Mouse (Mus musculus): ENCODE results near the gene Rsrc1.
A peak's percentile ranks its signal among the peaks of the same experiment; 100 is the strongest.

The Rsrc1 gene

DNA sequence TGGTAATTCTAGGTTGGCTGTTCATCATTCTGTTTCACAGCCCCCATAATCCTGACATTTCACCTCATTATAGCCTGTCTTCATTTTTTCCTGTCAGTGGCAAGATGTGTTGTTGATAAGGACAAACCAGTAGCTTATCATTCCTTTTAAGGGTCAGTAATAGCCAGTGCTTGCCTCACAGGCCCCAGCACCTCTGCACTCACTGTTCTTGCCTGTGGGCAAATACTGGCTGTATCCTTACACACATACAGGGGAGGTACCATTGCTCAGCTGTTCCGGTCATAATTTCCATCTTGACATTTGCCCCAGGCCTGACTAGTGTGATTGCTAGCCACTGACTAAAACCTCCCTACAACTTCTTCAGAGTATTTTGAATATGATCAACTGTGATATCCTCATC, 302.8 kb downstream of the Rsrc1 start:
- no peak for DNase-seq

DNA sequence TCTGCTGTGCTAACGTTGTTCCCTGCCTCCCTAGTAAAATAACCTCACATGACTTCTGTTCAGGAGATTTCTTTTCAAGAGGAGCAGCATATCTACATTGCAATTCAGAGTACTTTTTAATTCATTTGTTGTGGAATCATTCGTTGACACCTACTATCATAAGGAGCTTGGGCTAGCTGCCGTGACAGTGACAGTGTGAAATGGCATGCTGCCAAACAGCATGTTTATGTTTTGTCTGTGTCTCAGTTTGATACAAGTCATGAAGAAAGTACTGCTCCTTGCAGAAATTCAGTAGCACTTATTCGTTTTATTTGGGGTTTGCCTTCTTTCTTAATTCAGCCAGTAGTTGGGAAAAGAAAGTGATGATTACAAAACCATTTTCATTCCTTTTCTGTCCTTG, 303.7 kb downstream of the Rsrc1 start:
- DNase-seq, result no peak

DNA sequence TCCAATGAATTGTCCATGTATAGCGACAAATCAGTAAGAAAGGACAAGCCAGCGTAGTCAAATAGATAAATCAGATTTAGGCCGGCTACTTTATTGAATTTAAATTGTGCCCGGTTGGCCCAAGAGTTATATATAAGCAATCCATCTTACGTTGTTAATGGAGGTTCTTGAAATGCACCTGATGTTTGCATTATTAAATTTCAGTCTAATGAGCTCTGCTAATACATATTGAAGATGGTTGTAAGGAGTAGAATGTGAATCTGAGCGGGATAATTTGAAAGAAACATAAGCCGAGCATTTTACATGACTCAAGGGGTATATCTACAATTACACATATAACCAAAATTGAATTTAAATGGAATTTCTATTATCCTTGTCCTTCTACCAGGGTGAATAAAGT, 307.5 kb downstream of the Rsrc1 start:
- DNase-seq, result no peak

DNA sequence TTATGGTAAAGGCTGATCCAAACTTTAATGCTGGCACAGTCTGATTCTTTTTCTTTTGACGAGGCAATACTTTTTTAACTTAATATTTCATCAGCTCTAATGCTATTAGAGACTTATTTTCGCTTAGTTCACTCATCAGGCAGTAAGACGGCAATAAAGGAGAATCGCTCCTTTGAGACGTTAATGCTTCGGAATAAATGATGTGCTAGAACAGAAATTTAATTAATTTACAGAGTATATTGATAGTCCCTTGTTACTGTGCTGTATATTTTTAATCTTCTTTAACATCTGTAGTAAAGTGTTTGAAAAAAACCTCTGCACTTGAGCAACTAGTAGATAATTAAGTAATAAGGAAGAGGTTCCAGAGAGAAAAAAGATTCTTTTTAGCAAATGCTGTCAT, 308.3 kb downstream of the Rsrc1 start:
- no peak for DNase-seq

DNA sequence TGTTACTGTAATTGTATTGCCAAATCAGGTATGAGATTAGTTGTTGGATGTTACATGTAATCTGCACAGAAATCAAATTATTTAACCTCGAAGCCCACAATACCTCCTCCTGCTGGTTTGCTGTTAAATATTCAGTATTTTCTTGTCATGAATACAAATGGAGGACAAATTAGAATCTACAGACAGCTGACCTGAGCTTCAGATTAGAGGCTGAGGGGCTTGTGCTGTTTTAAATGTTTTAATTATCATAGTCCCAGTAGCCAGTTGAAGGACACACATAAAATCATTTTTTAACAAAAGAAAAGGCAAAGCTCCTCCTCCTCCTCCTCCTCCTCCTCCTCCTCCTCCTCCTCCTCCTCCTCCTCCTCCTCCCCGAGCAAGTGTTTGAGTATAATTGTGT, 327.5 kb downstream of the Rsrc1 start:
- DNase-seq, result no peak

DNA sequence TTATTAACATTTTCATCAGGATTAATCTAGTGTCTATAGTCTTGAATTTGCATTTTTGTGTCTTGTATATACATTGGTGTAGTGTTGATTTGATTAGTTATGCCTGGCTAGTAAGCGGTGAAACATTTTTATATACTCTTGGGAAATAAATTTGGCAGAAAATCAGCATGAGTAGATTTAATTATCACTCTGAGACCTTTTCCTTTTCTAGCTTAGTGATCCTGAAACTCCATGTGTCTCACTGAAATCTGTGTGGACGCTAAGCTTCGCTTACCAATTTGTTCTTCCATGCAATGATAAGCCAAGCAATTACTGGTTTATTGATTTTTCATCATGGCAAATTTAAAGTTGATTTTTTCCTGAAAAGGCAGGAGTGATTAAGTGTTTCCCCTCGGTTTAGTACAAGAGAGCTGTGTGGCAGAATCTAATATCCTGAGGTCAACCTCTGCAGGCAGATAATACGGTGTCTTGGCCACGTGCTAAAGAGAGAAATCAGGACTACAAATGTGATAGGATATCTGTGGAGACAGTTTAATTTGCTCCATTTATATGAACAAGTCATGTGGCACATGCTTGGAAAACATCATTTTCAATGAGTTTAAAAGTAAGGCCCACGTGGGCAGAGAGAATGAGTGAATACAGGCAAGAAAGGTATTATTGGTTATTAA, 328.6 kb downstream of the Rsrc1 start:
- DNase-seq, result no peak

DNA sequence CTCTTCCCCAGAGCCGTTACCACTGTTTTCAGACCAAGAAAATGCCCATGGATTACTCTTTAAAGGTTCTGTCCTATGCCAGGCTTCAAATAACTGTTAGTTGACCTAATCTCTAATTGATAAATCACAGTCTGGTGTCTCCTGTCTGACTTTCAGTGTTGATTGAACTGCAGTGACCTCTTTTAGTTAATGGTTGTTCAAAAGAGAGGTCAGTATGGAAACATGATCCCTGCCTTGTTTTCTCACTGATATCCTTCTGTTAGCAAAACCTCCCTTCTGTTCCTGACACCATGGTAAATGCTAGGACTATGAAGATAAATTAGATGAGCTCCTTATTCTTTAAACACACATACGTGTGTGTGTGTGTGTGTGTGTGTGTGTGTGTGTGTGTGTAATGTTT, 330.2 kb downstream of the Rsrc1 start:
- DNase-seq, result no peak

DNA sequence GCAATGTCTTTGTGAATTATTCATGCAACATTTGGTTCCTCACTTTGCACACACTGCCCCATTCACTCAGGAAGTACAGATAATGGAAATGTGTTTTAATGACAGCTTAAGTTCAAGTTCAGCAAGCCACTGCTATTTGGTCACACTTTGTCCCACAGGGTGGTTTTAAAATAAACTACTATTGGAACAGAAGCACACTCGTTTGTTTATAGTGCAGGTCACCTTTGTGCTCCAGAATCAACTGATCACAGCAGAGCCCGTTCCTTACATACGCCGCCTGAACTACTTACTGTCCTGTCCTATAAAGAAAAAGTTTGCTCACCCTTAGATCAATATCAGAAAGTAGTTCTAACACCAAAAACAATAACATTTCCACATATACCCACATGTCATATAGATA, 341.2 kb downstream of the Rsrc1 start:
- no peak for DNase-seq

DNA sequence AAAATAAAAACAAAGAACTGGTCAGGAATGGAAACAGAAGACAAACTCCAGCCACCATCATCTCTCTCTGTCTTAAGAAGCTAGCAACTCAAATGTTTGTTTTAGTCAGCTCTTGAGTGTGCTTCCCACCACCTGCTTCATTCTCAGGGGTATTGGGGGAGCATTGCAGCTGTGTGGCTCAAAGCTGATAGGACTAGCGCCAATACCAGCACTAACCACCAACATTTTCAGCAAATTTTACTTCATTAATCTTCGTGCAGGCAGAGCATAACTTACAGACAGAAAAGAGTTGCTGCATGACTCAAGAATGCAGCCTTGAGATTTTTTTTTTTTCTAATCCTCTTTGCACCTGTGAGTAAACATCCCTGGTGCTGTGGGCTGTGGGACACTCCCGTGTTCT, 358.4 kb downstream of the Rsrc1 start:
- DNase-seq, result no peak

DNA sequence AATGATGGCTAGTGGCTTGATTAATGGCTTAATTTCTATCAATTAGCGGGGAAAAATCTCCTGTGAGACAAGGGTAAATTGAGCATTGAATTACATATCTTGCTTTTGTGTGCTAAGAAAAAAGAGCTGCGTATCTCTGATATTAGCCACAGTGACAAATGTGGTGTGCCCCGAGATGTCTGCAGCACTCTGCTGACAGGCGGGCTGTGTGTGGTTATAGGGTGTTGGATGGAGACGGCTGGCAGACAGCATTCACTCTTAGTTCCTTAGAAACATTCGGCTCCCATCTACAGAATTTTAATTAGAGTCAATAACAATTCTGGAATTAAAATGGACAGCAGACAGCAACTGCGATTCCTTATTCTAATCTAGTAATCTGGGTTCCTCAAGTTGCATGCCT, 359.7 kb downstream of the Rsrc1 start:
- DNase-seq, result no peak

DNA sequence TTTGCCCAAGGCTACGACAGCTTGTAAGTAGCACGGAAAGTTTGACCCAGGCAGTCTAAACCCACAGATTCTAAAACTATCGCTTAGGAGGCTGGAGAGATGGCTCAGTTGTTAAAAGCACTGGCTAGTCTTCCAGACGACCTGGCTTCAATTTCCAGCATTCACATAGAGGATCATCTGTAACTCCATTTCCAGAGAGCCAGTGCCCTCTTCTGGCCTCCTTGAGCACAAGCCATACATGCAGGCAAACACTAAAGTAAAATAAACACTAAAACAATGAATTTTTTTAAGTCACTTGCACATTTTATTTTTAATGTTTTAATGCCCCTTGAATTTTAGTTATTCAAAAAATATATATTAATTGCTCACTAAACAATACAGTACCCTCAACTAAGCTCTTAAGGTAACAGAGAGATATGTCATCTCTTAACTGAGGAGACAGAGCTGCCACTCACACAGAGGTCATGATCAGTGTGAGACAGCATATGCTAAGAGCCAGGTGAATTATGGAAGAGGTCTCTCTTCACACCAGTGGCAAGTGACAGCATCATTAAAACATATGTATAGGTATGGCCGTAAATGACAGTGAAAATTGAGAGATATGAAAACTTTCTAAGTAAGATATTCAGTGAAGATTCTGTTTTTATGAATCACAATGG, 361.9 kb downstream of the Rsrc1 start:
- no peak for DNase-seq

DNA sequence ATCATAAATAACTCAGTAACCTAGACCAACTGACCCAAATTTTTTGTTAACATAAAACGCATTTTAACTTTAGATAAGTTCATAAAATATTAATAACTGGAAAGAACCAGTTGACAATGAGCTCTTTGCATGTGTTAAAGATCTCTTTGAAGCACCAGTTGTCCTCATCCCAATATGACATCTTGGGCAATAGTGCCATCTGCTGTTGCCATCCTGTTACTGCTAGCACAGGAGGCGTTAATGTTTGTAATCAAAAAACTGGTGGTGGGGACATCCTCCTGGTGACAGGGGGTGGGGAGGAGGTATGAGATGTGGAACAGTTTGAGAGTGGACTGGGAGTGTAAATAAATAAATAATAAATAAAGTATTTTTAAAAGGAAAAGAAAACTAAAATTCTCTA, 363.4 kb downstream of the Rsrc1 start:
- DNase-seq, result peak; percentile 48

DNA sequence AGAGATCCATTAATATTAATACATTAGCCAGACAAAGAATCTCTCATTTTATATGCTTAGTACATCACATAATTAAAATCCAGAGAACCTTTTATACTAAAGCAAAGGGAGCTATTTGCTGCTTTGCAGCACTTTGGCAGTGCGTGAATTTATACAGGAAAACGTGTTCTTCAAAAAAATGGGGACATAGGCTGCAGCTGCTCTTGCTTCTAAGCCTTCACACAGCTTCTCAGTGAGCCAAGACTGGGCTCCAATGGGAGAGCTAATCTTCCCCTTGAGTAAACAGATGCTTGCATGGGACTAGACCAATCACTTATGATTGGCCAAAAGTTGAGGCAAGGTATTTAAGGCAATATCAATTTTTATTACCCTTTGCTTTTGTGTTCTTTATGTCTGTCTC, 365.5 kb downstream of the Rsrc1 start:
- DNase-seq, result no peak

DNA sequence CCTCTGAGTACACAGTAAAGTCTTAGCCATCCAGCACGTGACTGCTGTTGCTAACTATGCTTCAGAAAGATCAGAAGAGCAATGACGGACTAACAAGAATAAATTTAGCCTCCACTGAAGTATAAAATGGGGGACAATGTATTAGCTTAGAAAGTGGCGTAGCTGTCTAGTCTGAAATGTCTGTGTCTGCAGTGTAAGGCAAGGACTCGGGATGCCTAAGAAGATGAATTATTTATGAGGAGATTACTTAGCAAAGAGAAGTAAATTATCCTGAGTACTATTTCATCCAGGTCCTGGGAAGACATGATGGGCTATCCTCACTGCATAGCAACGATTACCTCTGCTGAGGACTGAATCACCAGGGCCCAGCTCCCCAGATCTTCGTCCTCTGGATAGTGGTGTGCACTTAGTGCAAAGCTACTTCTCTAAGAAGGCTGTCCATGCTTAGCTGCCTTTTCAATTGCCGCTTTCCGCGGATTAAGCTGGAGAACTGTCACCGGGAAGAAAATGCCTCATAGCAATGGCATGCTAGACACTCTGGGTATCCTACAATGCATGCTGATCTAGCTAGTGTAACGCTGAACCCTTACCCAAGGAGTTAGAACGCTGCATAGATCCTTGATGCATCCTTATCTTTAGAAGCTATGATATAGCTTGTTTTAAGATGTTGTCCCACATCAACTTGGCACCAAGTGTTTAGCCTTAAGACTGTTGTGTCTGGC, 370.4 kb downstream of the Rsrc1 start:
- DNase-seq, result no peak

DNA sequence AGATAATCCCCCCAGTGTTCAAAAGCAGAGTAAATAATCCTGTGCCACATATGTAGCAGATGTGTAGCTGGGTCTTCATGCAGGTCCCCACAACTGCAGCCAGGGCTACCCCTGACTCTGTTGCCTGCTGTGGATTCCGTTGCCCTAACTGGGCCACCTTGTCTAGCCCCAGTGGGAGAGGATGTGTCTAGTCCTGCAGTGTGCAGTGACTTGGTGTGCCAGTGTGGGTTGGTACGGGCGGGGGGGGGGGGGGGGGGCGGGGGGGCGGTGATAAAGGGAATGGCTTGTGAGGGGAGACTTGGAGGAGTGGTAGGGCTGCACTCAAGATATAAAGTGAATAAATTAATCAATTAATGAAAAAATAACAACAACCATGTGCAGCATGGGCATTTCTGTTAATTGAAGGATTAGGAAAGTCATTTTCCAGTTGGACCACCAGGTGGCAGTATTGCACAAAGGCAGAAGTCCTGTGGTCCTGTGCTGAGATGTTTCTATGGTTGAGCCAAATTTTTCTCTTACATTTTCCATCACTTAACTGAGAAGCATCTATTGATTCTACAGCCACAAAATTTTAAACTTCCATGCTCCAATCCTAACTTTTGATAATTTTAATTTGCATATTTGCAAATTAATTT, 371.1 kb downstream of the Rsrc1 start:
- peak; percentile 49 for DNase-seq

DNA sequence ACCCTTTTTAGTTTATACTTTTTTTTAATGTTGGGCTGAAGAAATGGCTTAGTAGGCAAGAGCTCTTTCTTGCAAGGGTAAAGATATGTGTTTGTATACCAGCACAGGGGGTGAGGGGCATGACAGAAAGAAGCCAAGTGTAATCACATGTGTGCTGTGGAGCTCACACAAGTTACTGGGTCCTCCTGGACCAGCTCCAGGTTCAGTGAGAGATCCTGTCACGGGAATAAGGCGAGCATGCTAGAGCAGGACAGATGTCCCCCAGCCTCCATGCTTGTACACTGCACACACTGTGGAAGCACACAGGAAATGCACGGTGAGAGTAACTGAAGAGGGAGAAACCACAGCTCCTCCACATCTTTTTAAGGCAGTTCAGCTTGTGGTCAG, 371.6 kb downstream of the Rsrc1 start:
- no peak for DNase-seq

DNA sequence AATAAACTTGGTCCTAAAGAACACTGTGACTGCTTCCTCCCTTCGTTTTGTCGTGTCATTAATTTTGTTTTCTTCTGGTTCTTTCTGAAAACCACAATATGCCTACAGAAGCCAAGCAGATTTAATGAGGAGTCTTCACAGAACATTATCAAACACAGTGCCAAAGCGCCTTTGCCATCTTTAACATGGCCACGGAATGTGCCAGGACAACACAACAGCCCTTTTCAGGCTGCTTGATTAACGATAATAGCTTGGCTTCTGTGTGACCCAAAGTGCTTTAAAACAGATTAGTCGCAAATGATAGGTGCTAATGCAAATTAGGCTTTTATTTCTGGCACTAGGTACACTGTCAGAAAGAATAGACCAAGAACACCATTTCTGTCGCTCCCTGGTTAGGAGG, 377.2 kb downstream of the Rsrc1 start:
- no peak for DNase-seq

DNA sequence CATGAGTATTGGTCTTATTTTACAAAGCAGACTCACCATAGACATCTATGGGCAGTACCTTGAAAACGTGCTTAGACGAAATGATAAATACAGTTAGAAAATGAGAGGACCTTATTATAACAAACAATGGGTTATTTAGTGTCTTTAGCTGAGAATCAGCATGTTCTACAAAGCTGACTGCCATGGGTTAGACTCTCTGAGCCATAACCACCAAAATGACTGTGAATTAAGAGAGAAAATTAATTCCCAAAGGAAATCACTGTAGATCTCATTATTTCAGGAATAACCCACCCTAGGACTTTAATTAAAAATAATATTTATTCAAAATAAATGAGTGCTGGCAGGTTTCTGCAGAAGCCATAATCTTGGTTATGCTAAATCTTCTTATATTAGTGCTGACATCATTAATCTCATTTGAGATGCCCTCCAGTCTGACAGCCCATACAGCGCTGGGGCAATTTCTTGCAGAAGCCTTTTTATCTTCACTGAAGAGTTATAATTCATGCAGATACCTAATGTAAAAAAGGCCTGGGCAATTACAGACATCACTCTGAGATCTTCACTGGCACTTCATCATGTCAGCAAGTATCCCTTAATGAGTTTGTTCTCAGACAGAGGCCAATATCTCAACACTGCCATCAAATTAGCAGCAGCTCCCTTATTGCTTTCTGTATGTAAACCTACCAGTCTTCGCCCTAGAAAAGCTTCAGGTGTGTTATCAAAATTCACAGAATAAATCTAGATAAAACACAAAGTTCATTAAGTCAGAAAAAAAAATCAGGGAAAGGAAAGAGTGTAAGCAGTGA, 385.1 kb downstream of the Rsrc1 start:
- no peak for DNase-seq

DNA sequence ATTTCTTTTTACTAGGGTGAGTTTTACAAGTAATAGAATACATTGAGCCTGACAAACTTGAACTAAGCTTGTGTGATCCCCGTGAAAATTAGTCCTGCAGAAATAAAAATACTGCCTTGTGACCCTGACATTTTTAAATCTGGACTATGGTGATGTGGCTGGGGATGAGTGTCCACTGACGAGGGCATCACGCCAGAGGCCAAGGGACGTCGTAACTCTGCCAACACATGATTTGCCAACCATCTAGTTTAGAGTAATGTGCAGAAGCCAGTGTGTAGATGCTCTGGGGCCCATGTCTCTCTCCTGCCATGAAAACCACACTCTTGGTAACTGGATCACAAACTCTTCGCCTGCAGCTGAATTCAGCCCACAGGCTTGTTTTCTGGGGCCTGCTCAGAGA, 386.3 kb downstream of the Rsrc1 start:
- DNase-seq, result no peak

DNA sequence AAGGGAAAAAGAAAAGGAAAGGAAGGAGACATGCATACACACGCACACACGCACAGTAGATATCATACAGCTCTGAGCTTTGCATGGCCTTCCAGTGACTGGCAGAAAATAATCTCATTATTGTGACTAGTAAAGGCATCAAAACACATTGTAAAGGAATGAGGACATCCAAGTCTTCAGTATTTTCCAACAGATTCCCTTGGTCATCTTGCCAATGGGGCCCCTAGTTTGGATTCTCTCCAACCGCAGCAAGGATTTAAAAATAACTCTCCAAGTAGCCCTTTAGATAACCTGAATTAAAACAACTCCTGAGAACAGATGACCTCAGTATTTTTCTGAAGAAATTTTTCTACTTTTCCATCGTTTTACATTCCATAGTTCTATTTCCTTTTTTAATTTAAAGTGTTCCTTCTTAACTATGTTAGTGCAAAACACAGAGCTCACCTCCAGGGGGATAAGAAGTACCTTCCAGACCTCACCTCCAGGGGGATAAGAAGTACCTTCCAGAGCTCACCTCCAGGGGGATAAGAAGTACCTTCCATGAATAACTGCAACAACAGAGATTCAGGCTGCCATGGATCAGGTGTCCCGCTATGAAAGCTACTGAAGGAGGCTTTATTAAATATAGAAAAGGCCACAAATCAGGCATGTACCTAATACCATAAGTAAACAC, 388.4 kb downstream of the Rsrc1 start:
- DNase-seq, result no peak

DNA sequence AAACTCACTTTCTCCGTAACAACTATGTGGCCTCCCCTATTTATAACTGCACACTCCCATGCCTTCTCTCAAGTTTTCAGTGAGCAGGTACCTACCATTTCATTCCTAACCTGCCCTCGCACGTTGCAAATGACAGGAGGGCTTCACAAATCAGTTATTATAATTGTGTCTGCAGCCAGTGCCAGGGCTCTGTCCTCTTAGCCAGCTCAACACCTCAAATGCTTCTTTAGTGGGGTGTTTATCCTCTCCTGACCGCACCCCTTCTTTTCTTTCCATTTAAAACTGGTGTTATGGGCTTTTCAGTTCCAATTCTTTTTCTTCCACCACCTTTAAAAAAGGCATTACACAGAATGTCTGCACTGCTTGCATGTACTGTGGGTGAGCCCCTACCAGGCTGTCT, 391.0 kb downstream of the Rsrc1 start:
- no peak for DNase-seq

DNA sequence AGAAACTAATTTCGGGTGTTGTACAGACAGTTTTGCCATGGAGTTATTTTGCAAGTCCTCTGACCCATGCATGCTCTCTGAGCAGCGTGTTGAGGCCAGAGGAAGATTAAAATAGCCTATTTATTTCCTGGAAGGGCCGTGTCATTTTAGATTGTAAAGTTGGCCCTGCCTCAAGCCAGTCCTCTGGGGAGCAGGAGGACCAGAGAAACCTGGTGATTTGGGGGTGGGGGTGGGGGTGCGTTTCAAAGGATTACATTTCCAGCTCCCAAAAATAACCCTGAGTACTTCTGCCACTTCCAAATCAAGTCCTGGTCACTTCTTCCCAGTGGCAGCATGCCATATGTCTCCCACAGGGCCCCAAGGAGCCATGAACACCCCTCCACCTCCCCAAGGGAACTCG, 391.6 kb downstream of the Rsrc1 start:
- no peak for DNase-seq

DNA sequence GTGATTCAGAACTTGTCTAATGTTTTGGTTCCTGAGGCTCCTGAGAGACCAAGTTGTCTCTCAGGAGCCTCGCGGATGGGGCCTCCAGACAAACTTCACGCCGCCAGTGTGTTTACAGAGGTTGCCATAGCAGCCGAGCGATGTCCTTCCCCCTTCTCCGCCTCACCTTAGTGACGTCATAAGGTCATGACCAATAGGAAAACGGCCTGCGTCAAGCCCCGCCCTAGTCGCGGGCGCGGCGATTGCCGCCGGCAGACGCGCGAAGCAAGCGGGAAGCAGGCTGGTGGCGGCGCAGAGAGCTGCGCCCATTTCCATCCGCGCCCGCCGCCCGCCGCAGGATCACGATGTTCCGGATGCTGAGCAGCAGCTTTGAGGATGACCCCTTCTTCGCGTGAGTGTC, 392.7 kb downstream of the Rsrc1 start, which contains the start of gene Mlf1:
Gene Mlf1 (plus strand): TSS at position 226 of the 400 bp plus-strand sequence.
- DNase-seq, result peak; percentile 86
